Mouse (Mus musculus): Measurements from ENCODE around the gene Rbl2. TPM values are rescaled to one million over a fixed set of nuclear protein-coding genes. Genes with fewer than 3 reads are reported as not detected.

Rbl2 gene
- polyA plus RNA-seq, 1 experiment from 2014 or later: 19.4 TPM

Other genes with a start within 250 kb of the Rbl2 start
- gene Chd9, start 241.7 kb upstream of the Rbl2 start, polyA plus RNA-seq (2016; fragmentation: Nextera tagmentation; extraction: Ambion mirVana): 81.4 and 84.1 TPM in 2 replicates
- 81.4 and 86.6 TPM in 2 replicates for gene Aktip, start 129.9 kb downstream of the Rbl2 start, polyA plus RNA-seq (2016; fragmentation: Nextera tagmentation; extraction: Ambion mirVana)
- gene Rpgrip1l, start 243.2 kb downstream of the Rbl2 start, polyA plus RNA-seq (2016; fragmentation: Nextera tagmentation; extraction: Ambion mirVana): 14.1 and 16.2 TPM in 2 replicates
- gene Fto, start 243.5 kb downstream of the Rbl2 start, polyA plus RNA-seq (2016; fragmentation: Nextera tagmentation; extraction: Ambion mirVana): 102 and 109 TPM in 2 replicates